Mouse (Mus musculus): ENCODE results near the gene Gm10837. TPM values are rescaled to one million over a fixed set of nuclear protein-coding genes. Genes with fewer than 3 reads are reported as not detected.

The Gm10837 gene
- polyA plus RNA-seq, 1 experiment from 2014 or later, result not detected

Other genes with a start within 250 kb of the Gm10837 start
- not detected in 2 replicates for gene Gm5089, start 39.5 kb upstream of the Gm10837 start, polyA plus RNA-seq (2015; fragmentation: Nextera tagmentation; extraction: Ambion mirVana)
- not detected in 2 replicates for gene Zic5, start 24.9 kb upstream of the Gm10837 start, polyA plus RNA-seq (2015; fragmentation: Nextera tagmentation; extraction: Ambion mirVana)
- not detected in 2 replicates for gene Zic2, start 15.2 kb upstream of the Gm10837 start, polyA plus RNA-seq (2015; fragmentation: Nextera tagmentation; extraction: Ambion mirVana)
- gene Pcca, start 43.7 kb downstream of the Gm10837 start, polyA plus RNA-seq (2015; fragmentation: Nextera tagmentation; extraction: Ambion mirVana), result 17.5 and 17.7 TPM in 2 replicates

Data from liver, embryonic 16.5 days (tissue).